Mouse (Mus musculus): ENCODE data around the gene Vac14. TPM values are rescaled to one million over a fixed set of nuclear protein-coding genes. Genes with fewer than 3 reads are reported as not detected.

The Vac14 gene
- polyA plus RNA-seq, 1 experiment from 2014 or later, result 35.5 TPM

GRCm38 (mm10) chr8:110719898-110720653, 101.7 kb downstream of the Vac14 start:
- WGBS, result 52% methylated on average over 6 of the region's 6 CpGs
- Histone ChIP-seq H3K4me2 (ENCODE audit: low read depth) (peak overlapping the region; percentile 67; the same call in 1 of the 2 replicates), H3K36me3 (ENCODE audit: control insufficient read depth, insufficient read depth, low read length) (no peaks in the 10 kb centered on the region), H3K4me1 (ENCODE audit: control insufficient read depth, insufficient read depth, low read length) (peaks cover 32% of the 10 kb centered on the region), H3K4me3 (ENCODE audit: low read depth, low read length) (no peak overlapping the region), H3K9ac (ENCODE audit: low read length) (0 out of 2 replicates have a peak overlapping the region, but pooled peaks have one; percentile 89), H3K27ac (ENCODE audit: low read depth, low read length) (0 out of 2 replicates have a peak overlapping the region, but pooled peaks have one; percentile 88), H3K27me3 (ENCODE audit: control insufficient read depth, insufficient read depth, low read length) (no peaks in the 10 kb centered on the region), H3K9me3 (ENCODE audit: control insufficient read depth, low read length) (no peaks in the 10 kb centered on the region)
- DNase-seq (ENCODE audit: low spot score), result no peak
- no peak for ATAC-seq (ENCODE audit: insufficient read depth, low FRiP score, low TSS enrichment)

GRCm38 (mm10) chr8:110720685-110721598, 102.6 kb downstream of the Vac14 start, which contains the start of gene Mtss1l:
Gene Mtss1l, plus strand, starts transcription at chr8:110721476.
- DNase-seq (ENCODE audit: low spot score), result peak; percentile 91
- 4% methylated on average over 70 of the region's 75 CpGs for WGBS
- no peaks in the 10 kb centered on the region for H3K9me3 ChIP-seq (ENCODE audit: control insufficient read depth, low read length)
- H3K36me3 ChIP-seq (ENCODE audit: control insufficient read depth, insufficient read depth, low read length), result no peaks in the 10 kb centered on the region
- H3K4me1 ChIP-seq (ENCODE audit: control insufficient read depth, insufficient read depth, low read length), result peaks cover 36% of the 10 kb centered on the region
- no peaks in the 10 kb centered on the region for H3K27me3 ChIP-seq (ENCODE audit: control insufficient read depth, insufficient read depth, low read length)
- peak within 1 kb of the TSS; percentile 89 for H3K9ac ChIP-seq (ENCODE audit: low read length)
- H3K4me2 ChIP-seq (ENCODE audit: low read depth), result peak within 1 kb of the TSS; percentile 67
- ATAC-seq (ENCODE audit: insufficient read depth, low FRiP score, low TSS enrichment), result peak; percentile 85
- H3K27ac ChIP-seq (ENCODE audit: low read depth, low read length), result peak within 1 kb of the TSS; percentile 88
- H3K4me3 ChIP-seq (ENCODE audit: low read depth, low read length), result peak within 1 kb of the TSS; percentile 82

- Histone ChIP-seq H3K4me1 (ENCODE audit: control insufficient read depth, insufficient read depth, low read length) (peaks cover 30% of the 10 kb centered on the region), H3K4me3 (ENCODE audit: low read depth, low read length) (peak overlapping the region; percentile 82)
Observed at GRCm38 (mm10) chr8:110721606-110722413, 103.4 kb downstream of the Vac14 start.

GRCm38 (mm10) chr8:110722414-110723011, 104.1 kb downstream of the Vac14 start:
- DNase-seq (ENCODE audit: low spot score), result no peak
- Histone ChIP-seq H3K4me2 (ENCODE audit: low read depth) (peak overlapping the region; percentile 67), H3K36me3 (ENCODE audit: control insufficient read depth, insufficient read depth, low read length) (peaks cover 2% of the 10 kb centered on the region; the same call in 1 of the 2 replicates), H3K27me3 (ENCODE audit: control insufficient read depth, insufficient read depth, low read length) (no peaks in the 10 kb centered on the region), H3K4me3 (ENCODE audit: low read depth, low read length) (peak overlapping the region; percentile 82), H3K4me1 (ENCODE audit: control insufficient read depth, insufficient read depth, low read length) (peaks cover 27% of the 10 kb centered on the region), H3K9ac (ENCODE audit: low read length) (peak overlapping the region; percentile 89), H3K9me3 (ENCODE audit: control insufficient read depth, low read length) (no peaks in the 10 kb centered on the region), H3K27ac (ENCODE audit: low read depth, low read length) (no peak overlapping the region)
- WGBS, result 59% methylated on average over 11 of the region's 11 CpGs
- no peak for ATAC-seq (ENCODE audit: insufficient read depth, low FRiP score, low TSS enrichment)

More at GRCm38 (mm10) chr8:110721606-110722413, 103.4 kb downstream of the Vac14 start:
- Histone ChIP-seq H3K4me2 (ENCODE audit: low read depth) (peak overlapping the region; percentile 67), H3K27me3 (ENCODE audit: control insufficient read depth, insufficient read depth, low read length) (no peaks in the 10 kb centered on the region), H3K9me3 (ENCODE audit: control insufficient read depth, low read length) (no peaks in the 10 kb centered on the region), H3K36me3 (ENCODE audit: control insufficient read depth, insufficient read depth, low read length) (no peaks in the 10 kb centered on the region), H3K9ac (ENCODE audit: low read length) (peak overlapping the region; percentile 89), H3K27ac (ENCODE audit: low read depth, low read length) (peak overlapping the region; percentile 88)
- ATAC-seq (ENCODE audit: insufficient read depth, low FRiP score, low TSS enrichment) (peak; percentile 49), DNase-seq (ENCODE audit: low spot score) (peak; percentile 41)
- under 1% methylated on average over 43 of the region's 59 CpGs for WGBS

- Histone ChIP-seq H3K9ac (ENCODE audit: low read length) (no peak overlapping the region), H3K4me1 (ENCODE audit: control insufficient read depth, insufficient read depth, low read length) (peaks cover 24% of the 10 kb centered on the region)
- DNase-seq (ENCODE audit: low spot score), result no peak
Observed at GRCm38 (mm10) chr8:110724493-110724892, 106.1 kb downstream of the Vac14 start.

GRCm38 (mm10) chr8:110725084-110725838, 106.9 kb downstream of the Vac14 start:
- H3K9ac ChIP-seq (ENCODE audit: low read length), result no peak overlapping the region
- H3K27me3 ChIP-seq (ENCODE audit: control insufficient read depth, insufficient read depth, low read length), result no peaks in the 10 kb centered on the region
- ATAC-seq (ENCODE audit: insufficient read depth, low FRiP score, low TSS enrichment) (no peak), DNase-seq (ENCODE audit: low spot score) (no peak)
- H3K36me3 ChIP-seq (ENCODE audit: control insufficient read depth, insufficient read depth, low read length), result peaks cover 13% of the 10 kb centered on the region
- H3K9me3 ChIP-seq (ENCODE audit: control insufficient read depth, low read length), result no peaks in the 10 kb centered on the region
- H3K4me2 ChIP-seq (ENCODE audit: low read depth), result no peak overlapping the region
- no peak overlapping the region for H3K27ac ChIP-seq (ENCODE audit: low read depth, low read length)
- H3K4me1 ChIP-seq (ENCODE audit: control insufficient read depth, insufficient read depth, low read length), result peaks cover 18% of the 10 kb centered on the region
- WGBS, result 39% methylated on average over 7 of the region's 7 CpGs
- H3K4me3 ChIP-seq (ENCODE audit: low read depth, low read length), result no peak overlapping the region

More at GRCm38 (mm10) chr8:110724493-110724892, 106.1 kb downstream of the Vac14 start:
- H3K9me3 ChIP-seq (ENCODE audit: control insufficient read depth, low read length), result no peaks in the 10 kb centered on the region
- no peak for ATAC-seq (ENCODE audit: insufficient read depth, low FRiP score, low TSS enrichment)
- WGBS, result 84% methylated on average over 3 of the region's 3 CpGs
- no peaks in the 10 kb centered on the region for H3K27me3 ChIP-seq (ENCODE audit: control insufficient read depth, insufficient read depth, low read length)
- no peak overlapping the region for H3K4me2 ChIP-seq (ENCODE audit: low read depth)
- H3K27ac ChIP-seq (ENCODE audit: low read depth, low read length), result no peak overlapping the region
- H3K4me3 ChIP-seq (ENCODE audit: low read depth, low read length), result no peak overlapping the region
- peaks cover 11% of the 10 kb centered on the region for H3K36me3 ChIP-seq (ENCODE audit: control insufficient read depth, insufficient read depth, low read length)

GRCm38 (mm10) chr8:110726893-110727292, 108.5 kb downstream of the Vac14 start:
- peaks cover 12% of the 10 kb centered on the region; the same call in 1 of the 2 replicates for H3K4me1 ChIP-seq (ENCODE audit: control insufficient read depth, insufficient read depth, low read length)
- H3K4me2 ChIP-seq (ENCODE audit: low read depth), result no peak overlapping the region
- peaks cover 17% of the 10 kb centered on the region for H3K36me3 ChIP-seq (ENCODE audit: control insufficient read depth, insufficient read depth, low read length)
- H3K27me3 ChIP-seq (ENCODE audit: control insufficient read depth, insufficient read depth, low read length), result no peaks in the 10 kb centered on the region
- peak; percentile 85 for DNase-seq (ENCODE audit: low spot score)
- H3K9me3 ChIP-seq (ENCODE audit: control insufficient read depth, low read length), result no peaks in the 10 kb centered on the region
- no peak overlapping the region for H3K27ac ChIP-seq (ENCODE audit: low read depth, low read length)
- no peak overlapping the region for H3K4me3 ChIP-seq (ENCODE audit: low read depth, low read length)
- WGBS, result 9% methylated on average over 18 of the region's 18 CpGs
- H3K9ac ChIP-seq (ENCODE audit: low read length), result no peak overlapping the region
- peak; percentile 42; the same call in 1 of the 2 replicates for ATAC-seq (ENCODE audit: insufficient read depth, low FRiP score, low TSS enrichment)

Data from neural tube, embryonic 11.5 days (tissue).